Comparison of ENCODE assay signal across 23 mouse cellular contexts in genomic region chr6:135235742-135236141, GRCm38 (mm10). TPM values are rescaled to one million over a fixed set of nuclear protein-coding genes. Genes with fewer than 3 reads are reported as not detected.
"Had no signal": no experiment of that assay in that cellular context is flagged by ENCODE, and none has a peak within 500 bp of the region (broad histone marks: within the 10 kb centered on the region; RNA-seq: fewer than 3 reads in every experiment).

No protein-coding gene starts in this region.

- H3K27me3 ChIP-seq: kidney, embryonic 15.5 days; lung, embryonic 15.5 days; midbrain, embryonic 13.5 days; neural tube, embryonic 13.5 days had no signal

- DNase-seq: kidney, adult 11 months; kidney, adult 8-10 months; kidney, postnatal 10 days; kidney, postnatal 36 days; layer of hippocampus, postnatal 36 days; liver, postnatal 0 days; lung, postnatal 10 days; lung, postnatal 36 days had no signal

- H3K9ac ChIP-seq: kidney, embryonic 15.5 days; liver, embryonic 14.5 days; liver, postnatal 0 days; lung, embryonic 15.5 days; midbrain, embryonic 13.5 days; neural tube, embryonic 13.5 days had no signal

- H3K4me3 ChIP-seq: kidney, embryonic 15.5 days; left cerebral cortex, adult 2 months; lung, embryonic 15.5 days; megakaryocyte, embryonic 14.5 days; midbrain, embryonic 10.5 days; midbrain, embryonic 13.5 days; myocyte; neural tube, embryonic 13.5 days had no signal

- ATAC-seq: liver, postnatal 0 days; midbrain, embryonic 13.5 days; midbrain, embryonic 16.5 days had no signal

- H3K4me1 ChIP-seq: lung, embryonic 15.5 days; midbrain, embryonic 13.5 days; neural tube, embryonic 13.5 days had no signal

- H3K9me3 ChIP-seq: kidney, embryonic 15.5 days; lung, embryonic 15.5 days; megakaryocyte, embryonic 14.5 days; midbrain, embryonic 10.5 days; midbrain, embryonic 13.5 days; neural tube, embryonic 13.5 days had no signal

- H3K27ac ChIP-seq: kidney, embryonic 15.5 days; left cerebral cortex, adult 2 months; liver, embryonic 14.5 days; lung, embryonic 15.5 days; midbrain, embryonic 10.5 days; midbrain, embryonic 13.5 days; neural tube, embryonic 13.5 days had no signal

RNA-seq across cellular contexts. Expression of gene Gsg1, which starts 18.4 kb away (rescaled TPM):
- total RNA-seq: layer of hippocampus, postnatal 10 days; left cerebral cortex, adult 2 months; left cerebral cortex, postnatal 10 days; left cerebral cortex, postnatal 36 days; liver, adult 2 months; neutrophil, adult 5-6 weeks had no signal
